Mouse (Mus musculus) ES-E14 (cell line): ENCODE data around the gene Fadd. TPM values are rescaled to one million over a fixed set of nuclear protein-coding genes. Genes with fewer than 3 reads are reported as not detected.

Experiments
- DNase-seq: peaks from one replicate; pipeline ENCODE4 v3.0.0-alpha.2; 2013; ENCODE audit warnings: low read depth, low spot score
- H3K27ac ChIP-seq: 2 replicates; pipeline ENCODE4 v1.5.1; 2012; ENCODE audit warnings: low read depth, mild to moderate bottlenecking, low read length, moderate library complexity, mixed read lengths; ENCODE audit not compliant: poor library complexity, insufficient read depth, severe bottlenecking
- H3K36me3 ChIP-seq: 2 replicates; pipeline ENCODE4 v1.6.1; 2012; ENCODE audit warnings: mild to moderate bottlenecking, low read length, moderate library complexity, mixed read lengths; ENCODE audit not compliant: control insufficient read depth, poor library complexity, insufficient read depth, severe bottlenecking
- H3K4me1 ChIP-seq, 2 experiments: fragments of 150-350 bp in 1 of 2; sonication (generic) in 1 of 2; 2 replicates each; pipeline ENCODE4 v1.6.1; 2012; ENCODE audit warnings: low read length in 2 of 2, mild to moderate bottlenecking in 1 of 2, mixed read lengths in 1 of 2; ENCODE audit not compliant: control insufficient read depth in 2 of 2, insufficient read depth in 2 of 2, poor library complexity in 1 of 2
- H3K4me3 ChIP-seq, 2 experiments: fragments of 150-350 bp in 1 of 2; sonication (generic) in 1 of 2; 2 replicates each; pipeline ENCODE4 v1.5.1; 2012; ENCODE audit warnings: low read length in 2 of 2, low read depth in 1 of 2, mild to moderate bottlenecking in 1 of 2, mixed read lengths in 1 of 2; ENCODE audit not compliant: insufficient read depth in 1 of 2, poor library complexity in 1 of 2, severe bottlenecking in 1 of 2
- H3K9ac ChIP-seq: 2 replicates; pipeline ENCODE4 v1.6.1; 2012; ENCODE audit warnings: low read depth, mild to moderate bottlenecking, low read length, mixed read lengths; ENCODE audit not compliant: poor library complexity, insufficient read depth, severe bottlenecking
- H3K9me3 ChIP-seq: fragments of 150-350 bp; sonication (generic); 2 replicates; pipeline ENCODE4 v1.6.1; 2012; ENCODE audit warnings: low read depth, mild to moderate bottlenecking, low read length; ENCODE audit not compliant: control insufficient read depth, insufficient read depth
- CHD2 ChIP-seq: IDR thresholded peaks from 2 replicates; pipeline ENCODE4 v1.6.1; 2014; ENCODE audit warnings: mild to moderate bottlenecking, low read depth, low read length, inconsistent platforms
- HCFC1 ChIP-seq: IDR thresholded peaks from 2 replicates; pipeline ENCODE4 v1.6.1; 2012; ENCODE audit warnings: low read length, inconsistent platforms, borderline replicate concordance; ENCODE audit not compliant: insufficient read depth
- MAFK ChIP-seq: IDR thresholded peaks from 2 replicates; pipeline ENCODE4 v1.6.1; 2014; ENCODE audit warnings: mild to moderate bottlenecking, low read depth, low read length, inconsistent platforms; ENCODE audit not compliant: insufficient read depth
- ZC3H11A ChIP-seq: IDR thresholded peaks from 2 replicates; pipeline ENCODE4 v1.6.1; 2012; ENCODE audit warnings: low read depth, mild to moderate bottlenecking, inconsistent platforms, low read length, borderline replicate concordance
- ZNF384 ChIP-seq: IDR thresholded peaks from 2 replicates; pipeline ENCODE4 v1.6.1; 2012; ENCODE audit warnings: low read depth, low read length, inconsistent platforms
- in situ Hi-C, 2 experiments: fragments of 600-800 bp; cut with MboI; formaldehyde crosslinking; loops; one replicate each; pipeline ENCODE4 v1.15.1; 2025; ENCODE audit warnings: low sequenced_read_pairs in 2 of 2, inconsistent platforms in 1 of 2; ENCODE audit not compliant: unreplicated experiment in 2 of 2
- total RNA-seq: library from RNA; depleted of rRNA; stranded (reverse); fragments of 300-350 nt; gene quantifications from 2 replicates; pipeline ENCODE4 v1.2.3, GENCODE M21; 2012

Gene Fadd
- total RNA-seq, 1 experiment = 2.9 TPM

GRCm38 (mm10) chr7:144536367-144536766 lies 45.9 kb downstream of the Fadd start:
- no peak overlapping the region for H3K9ac ChIP-seq
- H3K4me1 ChIP-seq = peaks cover 2 to 3% of the 10 kb centered on the region in 2 experiments; a peak in 1 of 4 replicates
- in situ Hi-C loops = no loop called here
- peaks cover 2% of the 10 kb centered on the region; the same call in 1 of the 2 replicates for H3K36me3 ChIP-seq
- H3K9me3 ChIP-seq = no peaks in the 10 kb centered on the region
- DNase-seq = no peak
- H3K27ac ChIP-seq = no peak overlapping the region
- no peak for TF ChIP-seq CHD2
- no peak for TF ChIP-seq ZNF384
- no peak overlapping the region for H3K4me3 ChIP-seq

- Histone ChIP-seq H3K4me1 (peaks cover 2 to 3% of the 10 kb centered on the region in 2 experiments; a peak in 1 of 4 replicates), H3K4me3 (no peak overlapping the region)
- in situ Hi-C loops = no loop called here
These were observed 47.5 kb downstream of the Fadd start for GRCm38 (mm10) chr7:144534773-144535172.

GRCm38 (mm10) chr7:144531585-144532378 lies 50.5 kb downstream of the Fadd start:
- in situ Hi-C loops = no loop called here
- Histone ChIP-seq H3K4me3 (no peak overlapping the region), H3K9me3 (no peaks in the 10 kb centered on the region), H3K9ac (no peak overlapping the region), H3K27ac (no peak overlapping the region), H3K4me1 (peaks cover 2 to 3% of the 10 kb centered on the region in 2 experiments; a peak in 1 of 4 replicates), H3K36me3 (no peaks in the 10 kb centered on the region)
- no peak for TF ChIP-seq MAFK
- TF ChIP-seq CHD2 = no peak
- TF ChIP-seq HCFC1 = no peak
- TF ChIP-seq ZC3H11A = no peak
- TF ChIP-seq ZNF384 = no peak
- DNase-seq = no peak

More at GRCm38 (mm10) chr7:144534773-144535172, 47.5 kb downstream of the Fadd start:
- DNase-seq = no peak
- Histone ChIP-seq H3K9me3 (no peaks in the 10 kb centered on the region), H3K9ac (no peak overlapping the region), H3K27ac (no peak overlapping the region), H3K36me3 (no peaks in the 10 kb centered on the region; the same call in 1 of the 2 replicates)
- TF ChIP-seq CHD2 = no peak
- no peak for TF ChIP-seq ZNF384
- TF ChIP-seq MAFK = no peak
- no peak for TF ChIP-seq ZC3H11A
- no peak for TF ChIP-seq HCFC1

GRCm38 (mm10) chr7:144529851-144530250 lies 52.4 kb downstream of the Fadd start:
- in situ Hi-C loops = no loop called here
- no peak overlapping the region for H3K27ac ChIP-seq

More at GRCm38 (mm10) chr7:144529851-144530250, 52.4 kb downstream of the Fadd start:
- TF ChIP-seq ZNF384 (no peak), HCFC1 (no peak), MAFK (no peak), CHD2 (no peak), ZC3H11A (no peak)
- Histone ChIP-seq H3K36me3 (no peaks in the 10 kb centered on the region), H3K4me1 (peaks cover 2 to 3% of the 10 kb centered on the region in 2 experiments; a peak in 1 of 4 replicates), H3K4me3 (no peak overlapping the region), H3K9me3 (no peaks in the 10 kb centered on the region), H3K9ac (no peak overlapping the region)
- no peak for DNase-seq
